Mouse (Mus musculus): ENCODE data around the gene Gnai3.

DNA sequence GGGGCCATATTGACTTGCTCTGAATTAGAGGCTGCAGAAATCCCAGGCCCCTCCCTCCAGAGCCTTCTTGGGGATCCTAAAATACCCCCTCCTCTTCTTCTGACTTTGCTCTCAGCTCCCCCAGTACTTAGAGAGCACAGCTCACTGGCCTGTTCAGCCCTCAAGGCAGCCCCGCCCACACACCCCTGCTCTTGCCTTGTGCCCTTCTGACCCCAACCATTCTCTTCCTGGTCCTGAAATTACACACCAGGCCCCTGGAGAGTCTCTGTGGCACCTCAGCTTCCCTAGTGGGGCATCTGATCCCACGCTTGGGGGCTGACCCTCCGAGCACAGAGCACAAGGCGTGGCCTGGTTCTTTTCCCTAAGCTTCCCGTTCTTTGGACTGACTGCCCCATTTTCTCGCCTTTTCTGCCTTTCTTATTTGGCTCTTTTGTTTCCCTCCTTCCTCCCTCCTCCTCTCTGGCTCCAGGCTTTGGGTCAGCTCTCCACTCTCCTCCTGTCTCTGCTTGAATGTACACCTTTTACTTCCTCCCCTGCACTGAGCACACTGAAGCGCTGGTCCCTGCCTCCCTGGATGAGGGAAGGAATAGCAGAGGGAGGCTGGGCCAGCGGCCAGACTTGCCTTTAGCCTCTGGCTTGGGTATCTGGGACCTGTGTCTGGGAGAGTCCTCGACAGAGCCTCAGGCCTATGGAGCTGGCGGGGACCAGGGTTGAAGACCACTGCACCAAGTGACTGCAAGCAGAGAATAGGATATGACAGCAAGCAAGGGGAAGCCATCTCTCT lies 19.8 kb upstream of the Gnai3 start:
- TF ChIP-seq POLR2A (IDR thresholded peaks at IDR 0.05; ENCODE audit: insufficient read length, low read depth) (no peak), SRF (IDR thresholded peaks at IDR 0.05; ENCODE audit: control insufficient read depth, insufficient read length, low read depth) (no peak), USF1 (IDR thresholded peaks at IDR 0.05; ENCODE audit: low read depth) (no peak), MYOD1 (IDR thresholded peaks at IDR 0.05; ENCODE audit: control insufficient read depth in 1 of 3, insufficient read length in 2 of 3, low read depth in 2 of 3) (no peak)
